Mouse (Mus musculus) thymus, postnatal 36 days (tissue): ENCODE results near the gene Bcas3.
A peak's percentile ranks its signal among the peaks of the same experiment; 100 is the strongest.

Experiments
- DNase-seq, 2 experiments: peaks; one replicate each; pipeline ENCODE4 v3.0.0; 2022; ENCODE audit warnings: mixed read lengths in 2 of 2

Bcas3 gene

DNA sequence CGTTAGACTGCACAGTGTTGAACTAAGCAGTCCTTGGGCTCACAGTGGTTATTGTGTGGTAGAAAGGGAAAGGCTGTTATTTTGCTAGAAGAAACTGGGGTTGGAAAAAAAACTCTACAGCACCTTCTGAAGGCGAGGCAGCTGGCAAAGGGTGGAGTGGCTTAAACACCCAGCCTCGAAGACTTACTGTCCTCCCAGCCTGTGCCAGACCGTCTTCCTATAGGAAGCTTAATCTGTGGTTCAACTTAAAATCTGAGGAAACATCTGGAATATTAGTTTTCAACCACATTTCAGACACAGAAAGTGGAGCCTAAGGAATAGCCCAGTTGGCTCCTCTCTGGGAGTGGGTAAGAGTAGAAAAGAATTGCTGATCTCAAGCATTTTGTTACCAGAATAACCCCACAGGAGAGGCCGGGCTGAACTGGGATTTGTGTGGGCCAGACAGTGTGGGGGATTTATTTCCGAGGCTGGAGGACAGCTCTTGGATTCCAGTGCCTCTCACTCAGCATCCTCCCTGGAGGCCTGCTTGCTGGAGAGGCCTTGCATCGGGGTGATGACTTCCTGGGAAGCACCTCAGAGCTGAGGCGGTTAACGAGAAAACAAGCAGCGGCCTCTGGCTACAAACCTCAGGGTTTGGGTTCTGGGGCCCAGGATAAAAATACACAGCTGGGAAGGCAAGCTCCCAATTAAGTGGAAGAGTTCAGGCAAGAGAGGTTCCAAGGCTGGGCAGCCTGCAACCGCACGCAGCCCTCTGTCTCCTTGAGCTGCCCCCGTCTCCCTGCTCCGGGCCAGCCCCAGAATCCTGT, 406.9 kb downstream of the Bcas3 start:
- no peak for DNase-seq

DNA sequence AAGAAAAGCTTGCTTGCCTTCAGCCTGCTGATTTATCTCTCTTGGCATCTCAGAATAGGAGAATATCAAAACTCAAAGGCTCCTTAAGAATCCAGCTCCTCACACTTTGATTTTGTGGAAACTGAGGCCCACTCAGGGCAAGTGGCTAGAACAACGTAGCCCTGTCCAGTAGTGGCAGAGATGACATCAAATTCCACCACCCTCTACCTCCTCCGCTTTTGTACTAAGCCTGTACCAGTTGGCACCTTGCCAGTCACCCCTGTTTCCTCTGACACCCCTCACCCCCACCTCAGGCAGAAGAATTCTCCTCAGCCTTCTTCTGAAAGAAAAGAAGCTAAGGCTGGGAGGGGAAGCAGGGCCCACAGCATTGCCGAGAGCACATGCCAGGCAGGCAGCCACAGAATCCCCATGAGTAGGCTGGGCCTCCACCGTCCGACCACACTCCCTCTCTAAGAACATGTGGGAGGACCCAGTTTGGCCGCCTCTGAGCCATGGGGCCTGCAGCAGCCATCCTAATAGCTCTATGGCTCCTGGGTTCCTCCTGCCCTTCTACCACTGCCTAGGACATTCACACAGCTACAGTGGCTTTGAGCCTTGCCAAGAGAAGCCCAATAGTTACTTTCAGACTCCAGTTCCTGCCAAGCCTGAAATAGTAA, 407.6 kb downstream of the Bcas3 start:
- peak in 1 of 2 experiments; percentile 9 for DNase-seq

DNA sequence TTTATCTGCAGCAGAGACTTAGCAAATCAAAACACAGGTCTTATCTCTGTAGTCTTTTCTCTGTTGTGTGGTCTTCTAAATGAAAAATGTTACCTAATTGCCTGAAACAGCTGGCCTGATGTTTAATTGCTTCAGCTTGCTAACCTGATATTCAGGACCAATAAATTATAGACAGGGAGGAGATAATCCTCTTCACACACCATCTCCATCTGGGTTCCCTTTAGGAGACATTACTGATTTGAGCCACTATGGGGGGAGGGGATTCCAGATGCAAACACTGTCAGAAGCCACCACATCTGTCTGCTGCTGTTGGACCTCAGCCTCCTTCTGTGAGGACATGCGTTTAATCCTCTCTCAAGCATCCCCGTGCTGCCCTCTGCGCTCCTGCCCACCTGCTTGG, 408.2 kb downstream of the Bcas3 start:
- no peak for DNase-seq

DNA sequence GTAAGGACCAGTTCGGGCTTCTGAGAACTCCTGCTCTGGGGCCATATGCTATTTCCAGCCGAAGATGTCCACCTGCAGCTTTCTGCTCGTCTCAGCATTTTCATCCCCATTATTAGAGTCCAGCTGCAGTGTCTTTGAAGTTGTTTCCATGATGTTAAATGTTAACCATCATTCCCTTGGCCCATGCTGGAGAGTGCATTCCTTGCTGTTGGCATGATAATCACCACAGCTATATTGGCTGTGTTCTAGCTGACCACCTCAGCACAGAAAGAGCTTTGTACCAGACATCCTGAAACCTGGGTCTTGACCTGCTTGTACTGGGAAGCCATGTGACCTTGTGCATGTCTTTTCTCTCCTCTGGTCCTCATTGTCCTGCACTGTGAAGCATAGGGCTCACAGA, 410.7 kb downstream of the Bcas3 start:
- DNase-seq: no peak

DNA sequence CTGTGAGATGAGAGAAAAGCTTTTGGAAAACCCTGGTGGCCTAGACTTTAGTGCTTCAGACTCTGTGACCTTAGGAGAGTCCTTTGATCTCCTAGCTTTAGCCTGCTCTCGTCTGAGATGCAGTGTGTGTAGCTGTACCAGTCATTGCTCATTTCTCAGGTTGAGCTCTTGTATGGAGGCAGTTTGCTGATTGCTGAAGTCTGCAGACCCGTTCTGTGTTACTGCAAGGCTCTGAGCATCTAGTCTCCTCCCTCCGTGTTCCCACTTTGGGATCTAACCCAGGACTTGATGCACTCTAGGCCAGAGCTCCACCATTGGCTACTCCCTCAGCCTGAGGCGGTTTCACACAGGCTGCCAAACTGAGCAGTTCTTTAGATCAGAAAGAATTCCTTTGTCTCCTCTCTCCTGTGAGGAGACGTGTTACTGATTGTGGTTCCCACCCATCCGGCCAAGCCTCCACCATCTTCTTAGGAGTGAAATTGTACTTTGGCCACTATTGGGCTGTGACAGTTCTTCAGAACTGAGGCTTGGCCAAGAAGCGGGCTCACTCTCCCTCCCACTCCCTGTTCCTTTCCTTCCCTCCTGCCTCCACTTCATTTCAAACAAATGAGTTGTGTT, 413.2 kb downstream of the Bcas3 start:
- no peak for DNase-seq

DNA sequence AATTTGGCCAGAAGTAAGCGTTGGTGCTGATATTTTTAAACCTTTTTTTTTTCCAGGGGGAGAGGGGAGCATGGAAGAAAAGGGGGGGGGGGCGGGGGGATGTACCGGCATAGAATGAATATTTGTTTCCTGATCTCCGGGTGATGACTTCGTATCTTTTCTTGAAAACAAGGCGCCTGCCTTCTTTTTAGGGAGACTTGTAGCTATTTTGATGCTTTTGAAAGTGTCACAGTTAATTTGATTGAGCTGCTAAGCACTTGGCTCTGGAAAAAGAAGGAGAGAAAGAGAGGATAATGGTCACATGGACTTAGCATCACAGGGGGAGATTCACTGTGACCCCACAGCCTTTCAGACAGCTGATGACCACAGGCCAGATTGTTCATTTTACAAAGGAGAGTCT, 413.8 kb downstream of the Bcas3 start:
- DNase-seq: no peak

DNA sequence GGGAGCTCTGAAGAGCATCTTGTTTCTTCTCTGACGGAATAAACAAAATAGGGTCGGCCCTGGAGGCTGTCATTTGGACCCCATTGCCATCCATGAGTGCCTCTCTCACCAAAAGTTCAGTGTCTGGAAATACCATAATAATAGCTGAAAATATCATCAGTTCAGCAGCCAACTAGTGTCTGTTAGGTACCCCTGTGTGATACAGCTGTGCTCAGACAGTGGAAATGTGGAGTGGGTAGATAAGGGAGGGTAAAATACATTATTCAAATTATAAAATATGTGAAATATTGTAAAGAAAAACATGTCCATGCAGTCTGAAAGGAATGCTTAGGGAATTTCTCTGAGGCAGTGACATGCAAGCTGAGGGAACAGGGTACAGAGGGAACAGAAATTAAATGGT, 416.8 kb downstream of the Bcas3 start:
- no peak for DNase-seq

DNA sequence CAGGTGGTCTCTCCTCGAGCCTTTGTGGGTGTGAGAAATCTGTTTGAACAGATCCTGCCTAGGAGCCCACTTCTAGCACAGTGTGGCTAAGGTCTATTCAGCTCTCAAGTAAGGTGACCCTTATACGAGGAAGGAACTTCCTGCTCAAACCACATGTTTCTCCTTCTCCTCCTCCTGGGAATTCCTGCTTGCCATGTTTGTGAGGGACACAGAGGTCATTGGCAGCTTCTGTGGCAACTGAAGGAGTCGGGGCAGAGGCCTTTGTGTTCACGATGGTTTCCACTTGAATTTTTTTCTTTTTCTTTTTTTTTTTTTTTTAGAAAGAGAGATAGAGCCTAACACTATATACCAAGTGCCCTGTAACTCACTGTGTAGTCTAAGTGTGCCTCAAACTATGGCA, 420.4 kb downstream of the Bcas3 start:
- no peak for DNase-seq

DNA sequence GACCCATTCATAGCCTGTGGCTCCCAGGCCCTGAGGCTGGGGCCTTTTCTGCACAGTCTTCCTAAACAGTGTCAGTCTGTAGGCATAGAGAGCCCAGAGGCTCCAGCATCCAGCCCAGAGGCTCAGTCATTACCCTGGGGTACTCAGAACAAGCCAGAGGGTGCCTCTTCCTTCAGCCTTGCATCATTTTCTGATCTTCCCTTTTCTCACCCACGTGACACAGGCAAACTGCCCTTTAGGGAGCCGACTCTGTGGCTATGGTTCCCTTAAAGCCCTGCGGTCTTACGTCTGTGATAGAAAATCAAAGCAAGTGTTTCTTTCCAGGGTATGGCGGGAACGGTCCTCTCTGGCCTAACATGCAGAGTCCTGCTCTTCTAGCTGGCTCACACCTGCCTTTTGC, 421.7 kb downstream of the Bcas3 start:
- no peak for DNase-seq

DNA sequence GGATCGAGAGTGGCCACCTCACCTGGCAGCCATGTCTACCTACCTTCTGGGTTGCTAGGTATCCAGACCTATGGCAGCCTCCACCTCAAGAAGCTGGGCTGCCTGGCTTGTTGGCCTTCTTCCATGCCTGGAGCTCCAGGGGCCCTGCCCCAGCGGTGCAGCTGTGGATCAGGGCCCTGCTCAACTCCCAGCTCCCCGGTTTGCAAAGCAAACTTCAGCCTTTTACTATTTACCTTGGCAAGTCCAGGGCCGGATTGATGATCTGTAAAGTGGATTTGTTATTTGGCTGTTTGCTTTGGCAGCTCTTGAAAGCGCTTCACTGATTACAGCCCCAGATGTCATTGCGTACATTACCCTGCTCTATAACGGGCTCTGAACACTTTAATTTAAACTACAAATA, 422.5 kb downstream of the Bcas3 start:
- no peak for DNase-seq

DNA sequence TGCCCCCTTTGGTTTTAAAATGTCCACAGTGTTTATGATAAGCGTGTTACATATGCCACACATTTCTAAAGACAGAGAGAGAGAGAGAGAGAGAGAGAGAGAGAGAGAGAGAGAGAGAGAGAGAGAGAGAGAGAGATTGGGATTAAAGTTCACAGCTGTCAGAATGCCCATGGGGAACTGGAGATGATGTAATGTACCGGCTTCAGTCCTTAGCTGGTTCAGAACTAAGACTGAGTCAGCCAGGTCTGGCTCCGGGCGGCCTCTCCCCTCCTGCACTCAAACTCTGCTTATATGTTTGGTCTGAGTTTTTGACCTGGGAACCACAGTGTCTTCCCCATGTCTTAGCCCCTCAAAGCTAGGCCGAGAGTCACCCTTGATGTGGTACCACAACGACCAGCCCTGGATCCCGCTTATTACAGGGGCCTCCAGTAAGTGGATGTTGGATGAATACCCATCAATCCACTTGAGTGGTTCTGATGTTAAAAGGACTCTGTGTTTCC, 423.9 kb downstream of the Bcas3 start:
- DNase-seq: no peak

DNA sequence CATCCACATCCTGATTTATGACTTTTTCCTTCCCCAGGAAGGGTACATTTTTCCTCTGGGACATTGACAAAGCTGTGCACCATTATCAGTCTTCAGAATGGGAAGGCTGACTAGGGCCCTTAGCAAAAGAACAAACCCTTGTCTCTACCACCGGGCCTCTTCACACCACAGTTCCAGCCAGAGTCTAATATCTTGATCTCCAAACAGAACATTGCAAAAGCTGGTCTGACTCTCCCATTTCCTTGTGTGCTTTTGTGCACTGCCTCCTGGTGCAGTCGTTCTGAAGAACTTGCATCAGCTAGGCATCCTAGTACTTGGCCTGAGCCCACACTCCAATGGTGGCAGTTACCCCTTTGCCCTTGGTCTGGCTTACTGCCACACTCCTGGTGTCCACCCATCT, 425.0 kb downstream of the Bcas3 start:
- DNase-seq: no peak

DNA sequence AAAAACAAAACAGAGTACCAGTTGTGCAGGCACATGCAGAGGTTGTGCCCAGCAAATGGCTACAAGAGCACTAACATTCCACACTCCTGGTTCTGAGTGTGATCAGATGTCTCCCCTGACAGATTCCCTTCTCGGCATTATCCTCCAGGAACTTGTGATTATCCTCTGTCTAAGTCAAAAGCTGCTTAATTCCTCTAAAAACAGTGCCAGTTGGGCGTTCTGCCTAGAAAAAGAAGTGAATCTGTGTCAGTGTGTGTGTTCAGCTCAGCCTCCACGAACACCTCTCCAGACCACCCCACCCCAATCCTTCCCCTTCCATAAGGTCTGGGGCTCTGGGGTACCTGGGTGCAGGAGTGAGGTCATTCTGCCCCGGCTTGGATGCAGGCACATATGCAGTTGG, 427.3 kb downstream of the Bcas3 start:
- no peak for DNase-seq

DNA sequence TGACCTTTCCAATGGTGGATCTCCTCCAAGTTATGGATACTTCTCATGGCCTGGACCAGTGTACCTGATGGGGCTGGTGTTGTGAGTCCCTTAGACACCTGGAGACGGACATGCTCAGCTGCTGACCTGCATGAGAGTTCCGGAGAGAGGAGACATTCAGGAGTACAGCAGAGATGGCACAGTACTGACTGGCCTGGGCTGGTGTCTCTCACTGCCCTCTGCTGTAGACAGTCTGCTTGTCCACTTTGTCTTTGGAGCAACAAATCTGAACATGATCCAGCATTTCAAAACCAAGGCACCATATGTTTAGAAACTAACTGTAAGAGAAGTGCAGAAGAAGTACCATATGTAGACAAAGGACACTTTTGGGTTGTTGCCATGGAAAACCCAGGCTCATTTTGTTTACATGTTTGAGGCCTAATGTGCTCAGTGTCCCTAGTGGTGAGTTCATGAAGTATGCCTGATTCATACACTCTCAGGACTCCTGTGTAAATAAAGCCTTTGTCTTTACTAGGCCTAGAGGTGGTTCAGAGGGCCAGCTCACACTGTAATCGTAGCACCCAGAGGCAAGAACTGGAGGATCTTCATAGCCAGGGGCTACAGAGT, 433.2 kb downstream of the Bcas3 start:
- no peak for DNase-seq

DNA sequence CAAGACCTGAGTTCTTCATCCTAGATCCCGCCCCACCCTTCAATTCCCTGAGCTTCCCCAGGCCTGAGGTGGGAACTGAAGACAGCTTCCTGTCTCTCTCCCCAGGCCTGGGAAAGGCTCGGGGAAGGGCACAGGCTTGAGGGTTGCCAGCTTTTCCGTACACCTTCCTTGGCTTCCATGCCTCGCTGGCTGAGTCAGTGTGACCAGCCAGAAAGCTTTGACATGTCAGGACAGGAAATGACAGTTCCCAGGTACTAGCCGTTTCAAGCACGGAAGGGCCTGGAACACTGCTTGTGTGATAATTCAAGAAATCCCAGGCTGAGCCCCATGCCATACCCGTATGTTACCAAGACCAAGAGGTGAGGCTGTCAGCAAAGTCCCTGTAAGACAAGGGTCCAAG, 436.8 kb downstream of the Bcas3 start:
- no peak for DNase-seq

DNA sequence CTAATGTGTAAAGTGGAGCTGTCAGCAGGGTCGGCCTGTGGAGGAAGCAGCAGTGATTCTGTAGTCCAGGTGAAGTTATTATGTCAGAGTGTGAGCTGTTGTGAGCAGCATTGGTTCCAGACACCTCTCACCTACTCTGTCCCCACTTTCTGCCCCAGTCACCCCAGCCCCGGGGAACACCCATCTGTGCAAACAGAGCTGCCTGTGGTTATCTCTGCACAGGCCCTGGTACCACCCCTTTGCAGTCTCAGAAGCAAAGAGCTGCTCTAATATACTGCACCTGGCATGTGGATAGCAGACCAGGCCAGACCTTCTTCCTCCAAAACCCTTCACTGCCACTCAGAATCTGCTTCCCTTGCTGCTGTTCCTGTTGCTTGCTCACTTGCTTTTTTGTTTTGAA, 437.3 kb downstream of the Bcas3 start:
- DNase-seq: no peak

DNA sequence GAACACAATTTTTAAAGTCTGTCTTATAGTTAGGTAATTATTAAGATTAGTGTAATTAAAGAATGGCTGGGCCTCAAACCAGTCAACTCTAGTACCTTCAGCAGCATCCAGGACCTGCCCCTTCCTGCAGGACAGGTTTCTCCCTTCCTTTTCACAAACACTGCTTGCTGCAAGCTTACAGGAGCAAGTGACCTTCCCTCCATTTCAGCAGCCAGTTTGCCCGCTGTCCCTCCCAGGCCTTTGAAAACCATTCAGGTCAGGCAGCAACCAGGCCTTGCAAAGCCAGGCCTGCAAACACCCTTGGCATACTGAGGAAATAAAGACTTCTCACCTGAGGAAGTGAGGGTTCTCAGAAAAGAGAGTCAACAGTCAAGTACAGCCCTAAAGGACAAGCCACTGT, 438.2 kb downstream of the Bcas3 start:
- no peak for DNase-seq

DNA sequence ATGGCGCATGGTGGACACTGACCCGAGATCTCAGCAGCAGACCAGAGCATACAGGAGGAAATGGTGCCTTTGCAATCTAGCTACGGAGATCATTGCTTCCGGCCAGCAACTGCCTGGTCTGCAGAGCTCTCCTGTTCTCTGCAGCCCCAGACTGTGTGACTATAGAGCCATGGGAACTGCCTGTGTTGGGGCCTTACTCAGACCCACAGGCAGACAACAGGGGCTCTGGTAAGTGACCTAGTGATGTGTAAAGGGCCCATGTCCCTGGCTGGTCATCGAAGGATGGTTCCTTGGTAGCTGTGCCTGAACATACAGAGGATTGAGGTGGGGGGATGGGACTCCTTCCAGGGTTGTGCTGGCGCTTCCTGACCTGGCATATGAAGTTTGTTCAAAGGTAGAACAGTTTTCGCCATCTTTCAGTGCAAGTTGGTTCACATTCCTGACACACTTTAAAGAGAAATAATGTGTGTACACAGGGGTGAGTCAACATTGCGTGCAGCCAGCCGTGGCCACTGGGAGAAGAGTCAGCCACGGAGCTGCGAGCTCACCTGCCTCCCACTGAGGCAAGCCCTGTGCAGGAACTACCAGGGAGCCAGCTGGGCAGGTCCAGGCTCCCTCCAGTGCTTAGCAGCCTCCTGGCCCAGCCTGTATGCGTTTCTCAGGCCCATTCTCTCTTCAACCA, 439.7 kb downstream of the Bcas3 start:
- no peak for DNase-seq

DNA sequence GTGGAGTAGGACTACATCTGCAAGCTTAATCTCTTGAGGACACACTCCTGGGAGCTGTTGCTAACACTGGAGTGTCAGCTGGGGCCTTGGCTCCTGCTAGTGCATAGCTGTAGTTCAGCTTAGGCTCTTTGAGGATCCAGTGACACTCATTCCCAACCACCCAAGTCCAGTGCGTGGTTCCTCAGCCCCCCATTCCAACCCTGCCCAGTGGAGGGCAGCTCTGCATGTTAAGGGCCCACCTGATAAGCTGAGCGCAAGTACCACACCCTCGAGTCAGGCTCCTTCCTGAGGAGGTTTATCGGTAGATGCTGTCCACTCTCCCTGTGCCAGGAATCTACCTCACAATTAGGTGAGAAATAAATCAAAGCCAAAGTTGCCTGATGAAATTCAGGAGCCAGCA, 446.5 kb downstream of the Bcas3 start:
- no peak for DNase-seq

DNA sequence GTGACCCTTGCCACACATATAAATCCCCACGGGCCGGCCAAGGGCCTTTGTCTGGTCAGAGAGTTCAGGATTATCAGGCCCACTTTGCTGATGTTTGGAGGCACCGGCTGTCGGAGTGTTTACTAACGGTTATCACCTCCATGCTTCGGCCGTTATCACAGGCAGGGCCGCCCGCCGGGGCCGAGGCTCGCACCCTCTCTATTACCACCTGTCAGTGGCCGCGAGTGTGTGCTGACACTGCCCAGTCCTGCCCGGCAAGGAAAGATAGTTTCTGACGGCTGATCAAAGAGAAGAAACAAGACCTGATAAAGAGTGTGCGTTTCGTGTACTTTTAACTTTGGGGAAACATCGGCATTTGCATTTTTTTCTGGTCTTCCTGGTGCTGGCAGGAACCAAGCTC, 446.9 kb downstream of the Bcas3 start:
- no peak for DNase-seq

DNA sequence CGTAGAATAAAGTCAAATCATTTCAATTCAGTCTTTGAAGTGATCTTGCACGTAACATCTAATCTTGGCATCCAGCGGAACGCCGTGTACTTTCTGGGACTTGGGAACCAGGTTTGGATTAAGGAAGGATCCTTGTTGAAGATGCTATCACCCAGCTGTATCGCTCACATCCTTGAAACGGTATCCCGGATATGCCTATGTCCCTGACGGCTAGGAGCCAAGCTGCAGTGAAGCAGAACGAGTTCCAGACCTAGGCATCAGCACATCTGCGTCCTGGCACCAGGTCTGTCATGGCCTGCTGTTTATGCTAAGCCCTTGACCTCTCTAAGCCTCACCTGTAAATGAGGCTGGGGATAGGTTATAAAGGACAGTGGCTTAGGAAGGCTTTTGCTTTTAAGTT, 447.4 kb downstream of the Bcas3 start:
- no peak for DNase-seq

DNA sequence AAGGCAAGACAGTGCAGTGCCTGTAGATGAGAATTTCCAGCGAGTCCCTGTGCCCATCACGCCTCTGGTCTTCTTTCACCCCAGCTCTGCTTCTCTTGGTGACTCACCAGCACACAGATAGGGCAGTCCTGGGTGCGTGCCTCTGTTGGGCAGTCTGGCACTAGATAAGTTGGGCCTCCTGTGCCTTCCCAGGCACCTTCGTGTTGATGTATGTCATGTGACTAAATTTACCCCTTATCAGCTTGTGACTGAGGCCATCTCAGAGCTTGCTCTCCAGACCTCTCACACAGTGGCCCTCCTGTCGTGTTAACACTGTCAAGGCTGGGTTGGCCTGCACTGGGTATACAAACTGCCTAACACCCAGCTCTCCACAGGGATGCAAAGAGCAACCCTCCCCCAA, 451.1 kb downstream of the Bcas3 start:
- no peak for DNase-seq

DNA sequence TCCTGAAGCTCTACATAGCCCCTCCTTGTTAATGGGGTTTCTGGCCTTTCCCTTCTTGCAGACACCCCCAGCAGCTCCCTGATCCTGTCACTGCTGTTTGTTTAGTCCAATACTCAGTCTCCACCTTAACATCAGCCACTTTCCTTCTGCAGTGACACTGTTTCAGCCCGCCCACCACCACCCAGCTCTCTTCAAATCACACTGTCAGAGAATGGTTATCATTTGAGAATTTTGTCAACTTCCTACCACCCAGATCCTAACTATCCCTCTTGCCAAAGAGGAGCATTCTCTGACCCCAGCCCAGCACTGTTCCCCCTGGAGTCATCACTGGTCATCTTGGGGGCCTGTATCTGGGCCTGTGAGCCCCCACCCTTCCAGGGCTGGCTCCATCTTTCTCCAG, 452.8 kb downstream of the Bcas3 start:
- no peak for DNase-seq
